Mouse (Mus musculus): ENCODE measurements at regions not wholly inside any gene's neighbourhood (a gene's known extent, or its start where the extent isn't known, plus 50 kb on each side); places are given as distances from the start of the nearest gene placed in this dataset.

GRCm38 (mm10) chr4:154771330-154772076 is 65.8 kb upstream of the Ttc34 start:
- TF ChIP-seq POLR2A (IDR thresholded peaks at IDR 0.05; ENCODE audit: control insufficient read depth, low read depth, low read length): no peak
- no peak for TF ChIP-seq CTCF (IDR thresholded peaks at IDR 0.05; ENCODE audit: control insufficient read depth, insufficient read depth, insufficient replicate concordance, low read depth, low read length)

Data from testis, adult 2 months (tissue).